Mouse (Mus musculus) hindbrain, embryonic 13.5 days (tissue): ENCODE data around the gene Pdk2. TPM values are rescaled to one million over a fixed set of nuclear protein-coding genes. Genes with fewer than 3 reads are reported as not detected.

Source experiments
- ATAC-seq: fragments of 200-750 bp; cut with Nextera tagmentation; 2 replicates; pipeline ENCODE4 v1.8.0; 2017; ENCODE audit warnings: moderate TSS enrichment; ENCODE audit not compliant: low FRiP score
- H3K27ac ChIP-seq: fragments of 300-500 bp; sonication (generic); 2 replicates; pipeline ENCODE4 v1.5.1; 2015; ENCODE audit warnings: inconsistent platforms, mild to moderate bottlenecking, moderate library complexity
- H3K27me3 ChIP-seq: fragments of 300-500 bp; sonication (generic); 2 replicates; pipeline ENCODE4 v1.6.1; 2015; ENCODE audit warnings: mild to moderate bottlenecking, inconsistent platforms
- H3K36me3 ChIP-seq: fragments of 300-500 bp; sonication (generic); 2 replicates; pipeline ENCODE4 v1.6.1; 2015; ENCODE audit warnings: mild to moderate bottlenecking, inconsistent platforms
- H3K4me1 ChIP-seq: fragments of 300-500 bp; sonication (generic); replicated peaks from 2 replicates; pipeline ENCODE4 v1.6.1; 2015; ENCODE audit warnings: inconsistent platforms
- H3K4me2 ChIP-seq: fragments of 300-500 bp; sonication (generic); 2 replicates; pipeline ENCODE4 v1.6.1; 2015; ENCODE audit warnings: inconsistent platforms, mild to moderate bottlenecking, moderate library complexity
- H3K4me3 ChIP-seq: fragments of 300-500 bp; sonication (generic); 2 replicates; pipeline ENCODE4 v1.5.1; 2015; ENCODE audit warnings: mild to moderate bottlenecking, inconsistent platforms
- H3K9ac ChIP-seq: fragments of 300-500 bp; sonication (generic); 2 replicates; pipeline ENCODE4 v1.6.1; 2015; ENCODE audit warnings: mild to moderate bottlenecking, inconsistent platforms
- H3K9me3 ChIP-seq: fragments of 300-500 bp; sonication (generic); 2 replicates; pipeline ENCODE4 v1.6.1; 2016; ENCODE audit warnings: inconsistent platforms
- WGBS: fragments of 180-500 bp; shearing (Covaris S2); methylation state at CpG from one replicate; pipeline ENCODE4 v1.1.7; 2015; 5-methylcytosine and 5-hydroxymethylcytosine counted together
- polyA plus RNA-seq: library from polyadenylated mRNA; unstranded; fragments of >200 nt; fragmentation: Nextera tagmentation; extraction: Ambion mirVana; gene quantifications from 2 replicates; pipeline ENCODE4 v1.2.1, GENCODE M21; 2015

Gene Pdk2
- polyA plus RNA-seq: 24.2 and 25.5 TPM in 2 replicates

GRCm38 (mm10) chr11:95041139-95041609 is at the start of gene Pdk2:
Pdk2 (minus strand) TSS chr11:95041354.
- ATAC-seq: peak; percentile 97
- H3K27ac ChIP-seq: peak within 1 kb of the TSS; percentile 75
- WGBS: under 1% methylated on average over 41 of the region's 41 CpGs
- peak within 1 kb of the TSS; percentile 78 for H3K4me3 ChIP-seq
- H3K4me2 ChIP-seq: peak within 1 kb of the TSS; percentile 83
- peaks cover 26% of the 10 kb centered on the region for H3K4me1 ChIP-seq
- peaks cover 15% of the 10 kb centered on the region; the same call in 1 of the 2 replicates for H3K27me3 ChIP-seq
- peak within 1 kb of the TSS; percentile 82 for H3K9ac ChIP-seq
- H3K9me3 ChIP-seq: no peaks in the 10 kb centered on the region
- H3K36me3 ChIP-seq: peaks cover 16% of the 10 kb centered on the region

- ATAC-seq: no peak
- Histone ChIP-seq H3K9me3 (no peaks in the 10 kb centered on the region), H3K27me3 (no peaks in the 10 kb centered on the region), H3K9ac (no peak overlapping the region), H3K4me3 (no peak overlapping the region), H3K4me1 (no peaks in the 10 kb centered on the region), H3K36me3 (no peaks in the 10 kb centered on the region), H3K27ac (no peak overlapping the region), H3K4me2 (no peak overlapping the region)
- 84% methylated on average over 16 of the region's 16 CpGs for WGBS
Observed at GRCm38 (mm10) chr11:95088857-95089779, 48.0 kb upstream of the Pdk2 start.

- H3K4me1 ChIP-seq: no peaks in the 10 kb centered on the region
- no peaks in the 10 kb centered on the region for H3K9me3 ChIP-seq
- H3K27ac ChIP-seq: no peak overlapping the region
- WGBS: 60% methylated on average over 7 of the region's 7 CpGs
- no peak overlapping the region for H3K4me2 ChIP-seq
- H3K27me3 ChIP-seq: no peaks in the 10 kb centered on the region
- ATAC-seq: no peak
- no peaks in the 10 kb centered on the region for H3K36me3 ChIP-seq
- no peak overlapping the region for H3K9ac ChIP-seq
- no peak overlapping the region for H3K4me3 ChIP-seq
Observed at GRCm38 (mm10) chr11:95088286-95088685, 47.1 kb upstream of the Pdk2 start.

GRCm38 (mm10) chr11:95087301-95088228 is 46.4 kb upstream of the Pdk2 start:
- Histone ChIP-seq H3K36me3 (no peaks in the 10 kb centered on the region), H3K27me3 (no peaks in the 10 kb centered on the region), H3K4me3 (no peak overlapping the region), H3K9ac (no peak overlapping the region), H3K27ac (no peak overlapping the region), H3K9me3 (no peaks in the 10 kb centered on the region), H3K4me2 (no peak overlapping the region), H3K4me1 (no peaks in the 10 kb centered on the region)
- no peak for ATAC-seq
- WGBS: 72% methylated on average over 17 of the region's 17 CpGs

GRCm38 (mm10) chr11:95086229-95086628 is 45.1 kb upstream of the Pdk2 start:
- H3K4me1 ChIP-seq: no peaks in the 10 kb centered on the region
- H3K27ac ChIP-seq: no peak overlapping the region
- no peak overlapping the region for H3K9ac ChIP-seq
- ATAC-seq: no peak
- no peak overlapping the region for H3K4me2 ChIP-seq
- H3K9me3 ChIP-seq: no peaks in the 10 kb centered on the region
- WGBS: 55% methylated on average over 5 of the region's 5 CpGs
- no peaks in the 10 kb centered on the region for H3K36me3 ChIP-seq
- no peak overlapping the region for H3K4me3 ChIP-seq
- no peaks in the 10 kb centered on the region; the same call in 1 of the 2 replicates for H3K27me3 ChIP-seq

GRCm38 (mm10) chr11:95085710-95086109 is 44.6 kb upstream of the Pdk2 start:
- H3K36me3 ChIP-seq: no peaks in the 10 kb centered on the region
- H3K9me3 ChIP-seq: no peaks in the 10 kb centered on the region
- no peak overlapping the region for H3K4me2 ChIP-seq
- no peaks in the 10 kb centered on the region; the same call in 1 of the 2 replicates for H3K27me3 ChIP-seq
- no peak overlapping the region for H3K27ac ChIP-seq
- ATAC-seq: no peak
- no peak overlapping the region for H3K4me3 ChIP-seq
- WGBS: 11% methylated on average over 5 of the region's 5 CpGs
- H3K9ac ChIP-seq: no peak overlapping the region
- no peaks in the 10 kb centered on the region for H3K4me1 ChIP-seq

GRCm38 (mm10) chr11:95084811-95085382 is 43.7 kb upstream of the Pdk2 start:
- ATAC-seq: no peak
- Histone ChIP-seq H3K4me3 (no peak overlapping the region), H3K9ac (no peak overlapping the region), H3K4me1 (no peaks in the 10 kb centered on the region), H3K27me3 (peaks cover 4% of the 10 kb centered on the region), H3K36me3 (no peaks in the 10 kb centered on the region), H3K9me3 (no peaks in the 10 kb centered on the region), H3K27ac (no peak overlapping the region), H3K4me2 (no peak overlapping the region)
- 29% methylated on average over 5 of the region's 5 CpGs for WGBS

GRCm38 (mm10) chr11:95084175-95084574 is 43.0 kb upstream of the Pdk2 start:
- Histone ChIP-seq H3K27me3 (peaks cover 11% of the 10 kb centered on the region), H3K9me3 (no peaks in the 10 kb centered on the region), H3K4me2 (no peak overlapping the region), H3K4me3 (no peak overlapping the region), H3K36me3 (no peaks in the 10 kb centered on the region), H3K27ac (no peak overlapping the region), H3K9ac (no peak overlapping the region), H3K4me1 (no peaks in the 10 kb centered on the region)
- WGBS: 29% methylated on average over 4 of the region's 4 CpGs
- no peak for ATAC-seq

GRCm38 (mm10) chr11:95082896-95083295 is 41.7 kb upstream of the Pdk2 start:
- Histone ChIP-seq H3K4me3 (no peak overlapping the region), H3K4me1 (0 out of 2 replicates have a peak, but pooled peaks cover under 1% of the 10 kb centered on the region), H3K27ac (no peak overlapping the region), H3K27me3 (peaks cover 24% of the 10 kb centered on the region), H3K4me2 (no peak overlapping the region), H3K9me3 (no peaks in the 10 kb centered on the region), H3K9ac (no peak overlapping the region), H3K36me3 (no peaks in the 10 kb centered on the region)
- WGBS: 93% methylated on average over 7 of the region's 7 CpGs
- ATAC-seq: no peak

GRCm38 (mm10) chr11:95080783-95081182 is 39.6 kb upstream of the Pdk2 start:
- Histone ChIP-seq H3K4me2 (no peak overlapping the region), H3K27ac (no peak overlapping the region), H3K4me1 (peaks cover 14% of the 10 kb centered on the region), H3K36me3 (no peaks in the 10 kb centered on the region), H3K9me3 (no peaks in the 10 kb centered on the region), H3K9ac (no peak overlapping the region), H3K4me3 (no peak overlapping the region), H3K27me3 (peaks cover 40% of the 10 kb centered on the region)
- no peak for ATAC-seq
- 85% methylated on average over 6 of the region's 6 CpGs for WGBS

- Histone ChIP-seq H3K4me1 (peaks cover 28% of the 10 kb centered on the region), H3K9me3 (no peaks in the 10 kb centered on the region), H3K9ac (no peak overlapping the region), H3K4me3 (no peak overlapping the region), H3K27me3 (peaks cover 54% of the 10 kb centered on the region), H3K27ac (no peak overlapping the region), H3K36me3 (no peaks in the 10 kb centered on the region), H3K4me2 (no peak overlapping the region)
- 84% methylated on average over 6 of the region's 6 CpGs for WGBS
- ATAC-seq: no peak
Observed at GRCm38 (mm10) chr11:95079256-95079875, 38.2 kb upstream of the Pdk2 start.
